12 mouse cellular contexts compared by ENCODE assay signal in the genomic region with DNA sequence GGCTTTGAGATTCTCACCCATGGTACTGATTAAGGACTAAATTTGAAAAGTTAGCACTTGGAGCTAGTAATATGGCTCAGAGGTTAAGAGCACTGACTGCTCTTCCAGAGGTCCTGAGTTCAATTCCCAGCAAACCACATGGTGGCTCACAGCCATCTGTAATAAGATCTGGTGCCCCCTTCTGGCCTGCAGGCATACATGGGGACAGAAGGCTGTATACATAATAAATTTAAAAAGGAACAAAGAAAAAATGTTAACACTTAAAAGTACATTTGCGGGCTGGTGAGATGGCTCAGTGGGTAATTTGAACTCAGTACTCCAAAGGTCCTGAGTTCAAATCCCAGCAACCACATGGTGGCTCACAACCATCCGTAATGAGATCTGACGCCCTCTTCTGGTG. TPM values are rescaled to one million over a fixed set of nuclear protein-coding genes. Genes with fewer than 3 reads are reported as not detected.
A peak's percentile ranks its signal among the peaks of the same experiment; 100 is the strongest.
DNase-seq lines count a peak whose midpoint lies in the region; ATAC-seq and TF ChIP-seq lines count a peak whose summit lies in the region.
"Not testable (repeated sequence)": the region's sequence is repeated elsewhere in the genome, so short reads cannot be mapped to it uniquely, and the experiment has no call there.
"Had no signal": no experiment of that assay in that cellular context is flagged by ENCODE, and none has a peak within 500 bp of the region (broad histone marks: within the 10 kb centered on the region; RNA-seq: fewer than 3 reads in every experiment).

No protein-coding gene starts in this region.

- not testable (repeated sequence) for TF ChIP-seq RAD21 in MEL (IDR thresholded peaks at IDR 0.05; ENCODE audit: low read depth, low read length)

- DNase-seq in A20 (ENCODE audit: low read depth, low spot score) (peak; percentile 34), MEL (ENCODE audit: low read depth, low spot score) (peak; percentile 52)
- peak; percentile 25 for DNase-seq in cerebellum, adult 9-10 months
- not testable (repeated sequence) for DNase-seq in hindbrain, postnatal 0 days (ENCODE audit: low spot score); layer of hippocampus, adult 2 months (ENCODE audit: low spot score in 2 of 2); lung, embryonic 14.5 days; stomach, postnatal 0 days (ENCODE audit: low spot score)

- not testable (repeated sequence) for H3K9ac ChIP-seq in MEL (ENCODE audit: control insufficient read depth, low read depth, low read length, poor library complexity, severe bottlenecking); hindbrain, postnatal 0 days (replicated peaks; ENCODE audit: low read length); lung, embryonic 14.5 days; stomach, postnatal 0 days (ENCODE audit: low read length)

- TF ChIP-seq EP300 in MEL (IDR thresholded peaks at IDR 0.05; ENCODE audit: low read depth in 1 of 2, low read length in 2 of 2); stomach, postnatal 0 days (optimal IDR thresholded peaks at IDR 0.05): not testable (repeated sequence)

- 100% methylated on average over 3 of the region's 3 CpGs for WGBS in hindbrain, postnatal 0 days
- 95% methylated on average over 3 of the region's 3 CpGs for whole genome bisulfite sequencing in lung, embryonic 14.5 days
- 100% methylated on average over 3 of the region's 3 CpGs for WGBS in stomach, postnatal 0 days

- H3K4me3 ChIP-seq in MEL (ENCODE audit: control insufficient read depth in 1 of 2, insufficient read depth in 1 of 2, low read depth in 2 of 2, low read length in 2 of 2); hindbrain, postnatal 0 days (ENCODE audit: low read length); layer of hippocampus, adult 2 months; lung, embryonic 14.5 days (ENCODE audit: low read depth, low read length); stomach, postnatal 0 days (ENCODE audit: low read depth, low read length): not testable (repeated sequence)

- ATAC-seq in hindbrain, postnatal 0 days; lung, embryonic 14.5 days (ENCODE audit: insufficient read depth); stomach, postnatal 0 days (ENCODE audit: low FRiP score, low TSS enrichment): not testable (repeated sequence)

- not testable (repeated sequence) for H3K79me2 ChIP-seq in MEL (ENCODE audit: control insufficient read depth, insufficient read depth, low read length, poor library complexity)

- not testable (repeated sequence) for H3K4me1 ChIP-seq in MEL (ENCODE audit: control insufficient read depth in 1 of 2, insufficient read depth in 2 of 2, low read length in 2 of 2); hindbrain, postnatal 0 days (ENCODE audit: insufficient read depth, low read length); lung, embryonic 14.5 days (ENCODE audit: insufficient read depth); stomach, postnatal 0 days (replicated peaks; ENCODE audit: control insufficient read depth, insufficient read depth)

- peaks cover 11 to 28% of the 10 kb centered on the region in 2 experiments for H3K36me3 ChIP-seq in MEL (ENCODE audit: control insufficient read depth in 1 of 2, insufficient read depth in 2 of 2, low read length in 2 of 2)
- H3K36me3 ChIP-seq in hindbrain, postnatal 0 days (ENCODE audit: insufficient read depth, low read length) = peaks cover 60% of the 10 kb centered on the region
- peaks cover 94% of the 10 kb centered on the region for H3K36me3 ChIP-seq in lung, embryonic 14.5 days (ENCODE audit: insufficient read depth)
- H3K36me3 ChIP-seq in stomach, postnatal 0 days (ENCODE audit: control insufficient read depth, insufficient read depth, low read length) = peaks cover 33% of the 10 kb centered on the region

- peak in 2 of 3 experiments; percentile 31 to 45; a peak in 3 of 6 replicates for TF ChIP-seq CTCF in MEL (IDR thresholded peaks at IDR 0.05 in 2 of 3, conservative IDR thresholded peaks at IDR 0.05 in 1 of 3; ENCODE audit: control insufficient read depth in 1 of 3, insufficient read depth in 1 of 3, low read depth in 2 of 3, low read length in 3 of 3, poor library complexity in 1 of 3, severe bottlenecking in 1 of 3)
- peak; percentile 26; the same call in 1 of the 2 replicates for TF ChIP-seq CTCF in hindbrain, postnatal 0 days (IDR thresholded peaks at IDR 0.05; ENCODE audit: low read depth)
- peak; percentile 58 for TF ChIP-seq CTCF in layer of hippocampus, adult 2 months (conservative IDR thresholded peaks at IDR 0.05)
- peak; percentile 24; the same call in 1 of the 2 replicates for TF ChIP-seq CTCF in lung, embryonic 14.5 days (IDR thresholded peaks at IDR 0.05; ENCODE audit: low read depth)
- TF ChIP-seq CTCF in stomach, postnatal 0 days (IDR thresholded peaks at IDR 0.05; ENCODE audit: low read depth) = peak; percentile 39

- not testable (repeated sequence) for H3K4me2 ChIP-seq in hindbrain, postnatal 0 days (ENCODE audit: low read depth, low read length); lung, embryonic 14.5 days; stomach, postnatal 0 days (replicated peaks; ENCODE audit: low read depth)

- H3K27ac ChIP-seq in MEL (ENCODE audit: control insufficient read depth, low read depth, low read length); hindbrain, postnatal 0 days; layer of hippocampus, adult 2 months; lung, embryonic 14.5 days (ENCODE audit: low read depth); stomach, postnatal 0 days (replicated peaks): not testable (repeated sequence)

- H3K27me3 ChIP-seq in MEL (ENCODE audit: control insufficient read depth in 1 of 2, insufficient read depth in 2 of 2, low read length in 2 of 2); hindbrain, postnatal 0 days (ENCODE audit: insufficient read depth, low read length); lung, embryonic 14.5 days (ENCODE audit: insufficient read depth, low read length); stomach, postnatal 0 days (ENCODE audit: control insufficient read depth, insufficient read depth, low read length): not testable (repeated sequence)

- not testable (repeated sequence) for H3K9me3 ChIP-seq in MEL (replicated peaks; ENCODE audit: insufficient read depth, low read length); hindbrain, postnatal 0 days (ENCODE audit: low read length); lung, embryonic 14.5 days (ENCODE audit: low read depth, low read length); stomach, postnatal 0 days (ENCODE audit: control insufficient read depth, low read length)

- TF ChIP-seq POLR2A in MEL (IDR thresholded peaks at IDR 0.05; ENCODE audit: control insufficient read depth in 1 of 2, insufficient read depth in 1 of 2, low read depth in 1 of 2, low read length in 2 of 2, poor library complexity in 1 of 2) = not testable (repeated sequence)

RNA-seq across cellular contexts. Expression of a gene that starts 10.3 kb away (rescaled TPM):
- total RNA-seq in MEL (2012; rRNA removed) = 33.6 and 45.6 TPM in 2 replicates
- 10 to 100 TPM in 1 of 2 experiments, not detected in 1; 34.2 TPM for polyA plus RNA-seq in MEL (2012; ENCODE audit: insufficient read depth in 1 of 2, insufficient read length in 2 of 2, low read depth in 1 of 2, low replicate concordance in 2 of 2, missing spikeins in 1 of 2)
- 63.3 and 67.9 TPM in 2 replicates for total RNA-seq in hindbrain, postnatal 0 days (2014; rRNA removed)
- 35.0 and 35.6 TPM in 2 replicates for polyA plus RNA-seq in hindbrain, postnatal 0 days (2015; fragmentation: Nextera tagmentation; extraction: Ambion mirVana)
- total RNA-seq in layer of hippocampus, adult 2 months (2021) = 10 to 100 TPM; 21.7 to 23.1 TPM
- polyA plus RNA-seq in lung, embryonic 14.5 days (2014; fragmentation: Nextera tagmentation; extraction: Ambion mirVana) = 19.6 and 21.8 TPM in 2 replicates
- polyA plus RNA-seq in stomach, postnatal 0 days (2015; fragmentation: Nextera tagmentation; extraction: Ambion mirVana) = 56.6 and 58.0 TPM in 2 replicates

RNA-seq across cellular contexts. Expression of a gene that starts 11.2 kb away (rescaled TPM):
- total RNA-seq in MEL (2012; rRNA removed) = 26.4 and 29.4 TPM in 2 replicates
- polyA plus RNA-seq in MEL (2012; ENCODE audit: insufficient read depth in 1 of 2, insufficient read length in 2 of 2, low read depth in 1 of 2, low replicate concordance in 2 of 2, missing spikeins in 1 of 2) = 100 to 1,000 TPM in 1 of 2 experiments, 10 to 100 TPM in 1; 37.4 to 113 TPM
- 59.9 and 63.8 TPM in 2 replicates for total RNA-seq in hindbrain, postnatal 0 days (2014; rRNA removed)
- polyA plus RNA-seq in hindbrain, postnatal 0 days (2015; fragmentation: Nextera tagmentation; extraction: Ambion mirVana) = 30.6 and 31.3 TPM in 2 replicates
- 10 to 100 TPM; 59.5 to 63.2 TPM for total RNA-seq in layer of hippocampus, adult 2 months (2021)
- polyA plus RNA-seq in lung, embryonic 14.5 days (2014; fragmentation: Nextera tagmentation; extraction: Ambion mirVana) = 28.4 and 28.8 TPM in 2 replicates
- polyA plus RNA-seq in stomach, postnatal 0 days (2015; fragmentation: Nextera tagmentation; extraction: Ambion mirVana) = 14.4 and 15.3 TPM in 2 replicates

RNA-seq across cellular contexts. Expression of a gene that starts 23.7 kb away (rescaled TPM):
- total RNA-seq in MEL (2012; rRNA removed) = 34.6 and 38.1 TPM in 2 replicates
- polyA plus RNA-seq in MEL (2012; ENCODE audit: insufficient read depth in 1 of 2, insufficient read length in 2 of 2, low read depth in 1 of 2, low replicate concordance in 2 of 2, missing spikeins in 1 of 2) = 10 to 100 TPM in 1 of 2 experiments, not detected in 1; 33.6 TPM
- total RNA-seq in hindbrain, postnatal 0 days (2014; rRNA removed) = 29.5 and 36.8 TPM in 2 replicates
- 50.6 and 51.5 TPM in 2 replicates for polyA plus RNA-seq in hindbrain, postnatal 0 days (2015; fragmentation: Nextera tagmentation; extraction: Ambion mirVana)
- 10 to 100 TPM; 26.4 to 29.1 TPM for total RNA-seq in layer of hippocampus, adult 2 months (2021)
- 46.6 and 52.0 TPM in 2 replicates for polyA plus RNA-seq in lung, embryonic 14.5 days (2014; fragmentation: Nextera tagmentation; extraction: Ambion mirVana)
- 34.2 and 34.3 TPM in 2 replicates for polyA plus RNA-seq in stomach, postnatal 0 days (2015; fragmentation: Nextera tagmentation; extraction: Ambion mirVana)

RNA-seq across cellular contexts. Expression of a gene that starts 24.0 kb away (rescaled TPM):
- 32.5 and 40.6 TPM in 2 replicates for total RNA-seq in MEL (2012; rRNA removed)
- polyA plus RNA-seq in MEL (2012; ENCODE audit: insufficient read depth in 1 of 2, insufficient read length in 2 of 2, low read depth in 1 of 2, low replicate concordance in 2 of 2, missing spikeins in 1 of 2) = 10 to 100 TPM in 1 of 2 experiments, not detected in 1; 25.0 TPM
- total RNA-seq in hindbrain, postnatal 0 days (2014; rRNA removed) = 17.7 and 32.4 TPM in 2 replicates
- 19.7 and 22.5 TPM in 2 replicates for polyA plus RNA-seq in hindbrain, postnatal 0 days (2015; fragmentation: Nextera tagmentation; extraction: Ambion mirVana)
- total RNA-seq in layer of hippocampus, adult 2 months (2021) = 10 to 100 TPM; 13.2 to 16.2 TPM
- polyA plus RNA-seq in lung, embryonic 14.5 days (2014; fragmentation: Nextera tagmentation; extraction: Ambion mirVana) = 20.9 and 22.9 TPM in 2 replicates
- polyA plus RNA-seq in stomach, postnatal 0 days (2015; fragmentation: Nextera tagmentation; extraction: Ambion mirVana) = 8.7 and 9.7 TPM in 2 replicates

RNA-seq across cellular contexts. Expression of a gene that starts 41.1 kb away (rescaled TPM):
- 0.26 and 0.77 TPM in 2 replicates for total RNA-seq in MEL (2012; rRNA removed)
- polyA plus RNA-seq in MEL (2012; ENCODE audit: insufficient read depth in 1 of 2, insufficient read length in 2 of 2, low read depth in 1 of 2, low replicate concordance in 2 of 2, missing spikeins in 1 of 2) = under 1 TPM in 1 of 2 experiments, not detected in 1; 0.82 TPM
- 58.9 and 94.0 TPM in 2 replicates for total RNA-seq in hindbrain, postnatal 0 days (2014; rRNA removed)
- 32.4 and 37.6 TPM in 2 replicates for polyA plus RNA-seq in hindbrain, postnatal 0 days (2015; fragmentation: Nextera tagmentation; extraction: Ambion mirVana)
- total RNA-seq in layer of hippocampus, adult 2 months (2021) = 10 to 100 TPM; 22.0 to 23.2 TPM
- 1.4 and 2.0 TPM in 2 replicates for polyA plus RNA-seq in lung, embryonic 14.5 days (2014; fragmentation: Nextera tagmentation; extraction: Ambion mirVana)
- 1.5 and 1.8 TPM in 2 replicates for polyA plus RNA-seq in stomach, postnatal 0 days (2015; fragmentation: Nextera tagmentation; extraction: Ambion mirVana)
- total RNA-seq: gastrocnemius, adult 18-20 months; gastrocnemius, postnatal 25 days; heart, postnatal 36 days had no signal
- polyA plus RNA-seq: activated CD4-positive, CD25-positive, alpha-beta regulatory T cell, adult 4 months; heart, postnatal 0 days had no signal
